Mouse (Mus musculus) ZHBTc4 (cell line): ENCODE data around the gene Mllt10.
A peak's percentile ranks its signal among the peaks of the same experiment; 100 is the strongest.

Experiments
- DNase-seq: peaks from one replicate; pipeline ENCODE4 v3.0.0-alpha.2; 2011; ENCODE audit warnings: low read depth, low spot score

The Mllt10 gene

DNA sequence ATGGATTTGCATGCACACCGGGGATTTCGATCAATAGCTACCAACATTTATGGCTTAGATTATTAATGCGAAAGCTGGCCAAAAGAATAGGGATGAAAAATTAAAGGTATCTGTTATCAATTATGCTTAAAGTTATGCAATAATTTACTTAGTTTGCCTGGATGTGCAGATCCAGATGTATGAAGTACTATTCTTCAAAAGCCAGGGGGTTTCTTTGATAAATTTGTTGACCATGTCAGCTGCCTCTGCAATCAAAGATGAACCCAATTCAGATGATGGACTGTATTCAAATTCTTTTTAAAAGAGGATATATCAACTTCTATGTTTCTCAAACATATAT is 3.2 kb upstream of the Mllt10 start:
- DNase-seq: no peak

DNA sequence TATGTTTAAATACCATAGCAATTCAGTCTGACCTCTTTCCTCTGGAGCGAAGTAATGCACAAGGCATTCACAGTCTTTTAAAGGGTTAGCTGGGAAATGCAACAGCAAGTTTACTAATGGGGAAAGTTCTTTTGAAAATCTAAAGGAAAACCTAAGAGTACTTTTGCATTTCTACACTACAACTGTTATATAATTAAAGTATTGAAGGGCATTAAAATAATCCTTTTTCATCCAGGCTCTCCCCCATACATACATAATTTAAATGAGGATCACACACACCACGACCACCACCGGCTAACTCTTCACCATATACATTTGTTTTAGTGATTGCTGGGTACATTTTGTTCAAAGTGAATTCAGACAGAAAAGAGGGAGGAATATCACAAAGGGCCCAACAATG is 2.5 kb upstream of the Mllt10 start:
- DNase-seq: no peak

DNA sequence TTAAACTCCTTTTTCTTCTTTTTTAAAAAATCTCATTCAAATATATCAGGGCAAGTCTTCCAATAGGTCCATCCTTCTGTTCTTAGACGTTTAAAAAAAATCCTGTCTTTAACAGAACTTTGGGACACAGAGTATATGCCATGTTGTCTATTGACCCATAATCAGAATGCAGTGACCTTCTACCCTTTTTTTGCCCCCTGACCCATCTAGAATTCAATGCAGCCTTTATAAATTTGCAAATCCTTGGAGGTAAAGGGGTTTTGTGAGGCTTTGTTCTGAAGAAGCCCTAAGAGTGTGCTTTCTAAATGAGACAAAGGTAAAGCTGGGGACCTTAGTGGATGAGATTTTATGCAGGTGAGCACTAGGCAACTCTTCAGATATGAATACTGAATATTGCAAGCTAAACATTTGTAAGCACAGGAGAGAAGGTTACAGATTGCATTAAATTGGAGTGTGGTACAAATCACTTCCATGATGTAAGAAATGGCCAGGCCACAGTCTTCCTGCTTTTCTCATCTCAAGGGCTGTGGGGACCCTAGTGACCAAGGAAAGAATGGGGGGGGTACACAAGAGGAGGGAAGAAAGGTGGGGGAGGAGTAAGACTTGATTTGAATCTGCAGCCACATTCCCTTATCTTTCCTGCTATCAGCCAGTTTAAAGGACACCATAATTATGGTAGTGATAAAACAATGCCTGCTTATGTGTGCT is 1.6 kb upstream of the Mllt10 start:
- no peak for DNase-seq

DNA sequence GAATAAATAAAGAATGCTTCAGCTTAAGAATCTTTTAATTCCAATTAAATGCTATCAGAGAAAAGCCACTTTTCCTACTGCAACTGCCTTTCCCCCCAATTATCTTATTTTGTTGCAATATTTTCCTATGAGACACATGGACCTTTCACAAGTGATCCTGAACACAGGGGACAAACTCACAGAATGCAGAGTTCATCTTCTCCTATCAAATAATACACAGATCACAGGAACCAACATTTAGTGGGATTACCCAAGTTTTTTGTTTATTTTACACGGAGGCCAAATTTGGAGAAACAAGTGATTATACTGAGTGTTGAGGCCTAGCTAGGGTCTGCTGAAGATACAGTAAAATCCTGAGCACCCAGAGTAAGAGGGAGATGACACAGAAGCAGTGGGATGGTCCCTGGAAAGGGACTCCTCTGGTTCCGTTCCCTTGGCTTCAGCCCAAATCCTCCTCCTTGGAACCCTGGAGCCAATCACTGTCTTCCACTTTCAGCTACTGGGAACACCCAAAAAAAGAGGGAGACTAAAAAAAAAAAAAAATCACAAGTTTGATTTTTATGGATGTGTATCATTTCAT is 996 bp upstream of the Mllt10 start:
- DNase-seq: no peak

DNA sequence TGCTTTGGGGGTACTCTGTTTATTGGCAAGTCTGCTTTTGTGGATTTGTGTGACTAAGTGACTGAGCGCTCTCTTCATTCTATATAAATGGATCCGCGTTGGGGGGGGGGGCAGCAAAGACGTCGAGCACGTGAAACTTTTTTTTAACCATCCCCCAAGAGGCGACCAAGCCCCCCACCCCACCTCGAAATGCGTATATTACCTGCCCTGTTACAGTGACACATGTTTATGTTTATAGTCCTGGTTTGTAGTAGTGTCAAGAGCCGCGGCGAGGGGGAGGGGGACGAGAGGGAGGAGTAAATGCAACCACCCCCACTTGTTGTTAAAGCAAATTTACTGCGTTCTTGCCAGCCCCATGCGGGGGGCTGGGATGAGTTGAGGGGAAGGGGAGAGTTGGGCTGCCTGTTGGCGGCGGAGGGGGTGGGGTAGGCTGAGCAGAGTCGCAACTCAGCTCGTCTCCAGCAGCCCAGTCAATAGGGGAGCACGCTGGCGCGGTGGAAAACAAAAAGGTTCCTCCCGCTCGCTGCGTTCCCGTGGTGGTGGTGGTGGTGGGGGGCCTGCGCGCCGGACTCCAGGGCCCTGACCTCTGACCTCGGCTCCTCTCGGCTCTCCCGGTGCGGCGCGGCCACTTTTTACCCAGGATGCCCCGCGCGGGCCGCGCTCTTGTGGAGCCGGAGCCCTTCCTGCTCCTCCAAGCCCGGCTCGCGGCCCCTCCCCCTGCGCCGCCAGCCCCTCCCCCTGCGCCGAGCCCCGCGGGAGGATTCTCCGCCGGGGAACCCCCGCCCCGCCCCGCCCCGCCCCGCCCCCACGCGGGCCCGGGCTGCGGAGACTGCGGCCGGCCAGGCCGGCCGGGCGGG is 1.1 kb downstream of the Mllt10 start:
- peak; percentile 97 for DNase-seq

DNA sequence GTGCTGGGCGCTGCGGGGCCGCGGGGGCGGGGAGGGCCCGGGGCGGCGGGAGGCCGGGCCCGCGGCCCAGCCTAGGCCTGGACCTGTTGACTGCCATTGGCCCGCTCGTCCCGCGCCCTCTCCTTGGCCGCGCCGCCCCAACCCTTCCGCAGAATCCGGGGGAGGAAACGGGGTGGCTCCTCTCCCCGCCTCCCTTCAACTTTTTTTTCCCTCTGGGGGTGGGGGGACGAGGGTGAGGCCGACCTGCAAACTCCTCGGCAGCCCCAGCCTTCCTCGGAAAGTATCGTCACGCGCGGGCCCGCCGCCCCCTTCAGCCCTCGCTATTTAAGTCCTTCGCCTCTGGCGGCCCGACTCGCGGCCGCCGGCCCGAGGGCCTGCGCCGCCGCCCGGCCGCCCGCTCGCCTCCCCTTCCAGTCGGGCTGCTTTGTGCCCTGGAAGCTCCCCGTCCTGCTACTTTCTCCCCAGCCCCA is 1.8 kb downstream of the Mllt10 start:
- peak; percentile 95 for DNase-seq

DNA sequence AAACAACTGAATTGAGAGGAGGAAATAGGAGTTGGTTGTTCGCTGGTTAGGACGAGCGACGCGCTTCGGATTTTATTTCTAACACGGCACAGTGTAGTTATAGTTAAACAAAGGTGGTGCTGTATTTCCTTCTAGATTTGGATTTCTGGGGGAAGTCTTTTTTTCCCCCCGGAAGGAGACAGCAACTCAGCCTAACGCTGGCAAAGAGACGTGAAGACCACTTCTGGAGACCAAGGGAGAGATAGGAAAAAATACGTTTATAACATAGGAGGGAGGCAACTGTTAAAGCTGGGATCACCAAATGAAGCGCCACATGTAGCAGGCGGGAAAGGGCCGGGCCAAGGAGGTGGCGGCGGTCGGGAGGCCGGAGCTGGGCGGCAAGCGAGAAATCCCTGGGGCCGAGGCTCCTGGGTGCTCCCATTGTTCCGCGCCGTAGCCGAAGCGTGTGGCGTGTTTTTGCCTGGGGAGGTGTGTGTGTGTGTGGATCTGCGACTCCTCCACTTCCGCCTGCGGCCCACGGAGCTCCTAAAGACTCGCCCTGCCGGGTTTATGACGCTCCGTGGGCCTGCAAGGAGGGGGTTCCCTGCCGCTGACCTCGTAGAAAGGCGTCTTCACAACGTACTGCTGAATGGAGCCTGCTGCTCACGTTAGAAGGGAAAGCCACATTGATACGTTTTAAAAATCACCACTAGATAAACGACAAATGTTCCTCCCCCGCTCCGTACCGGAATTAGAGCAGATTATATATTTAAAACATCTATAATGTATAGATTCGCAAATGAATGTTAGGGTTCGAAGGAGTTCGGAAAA is 2.5 kb downstream of the Mllt10 start:
- peak; percentile 70 for DNase-seq

DNA sequence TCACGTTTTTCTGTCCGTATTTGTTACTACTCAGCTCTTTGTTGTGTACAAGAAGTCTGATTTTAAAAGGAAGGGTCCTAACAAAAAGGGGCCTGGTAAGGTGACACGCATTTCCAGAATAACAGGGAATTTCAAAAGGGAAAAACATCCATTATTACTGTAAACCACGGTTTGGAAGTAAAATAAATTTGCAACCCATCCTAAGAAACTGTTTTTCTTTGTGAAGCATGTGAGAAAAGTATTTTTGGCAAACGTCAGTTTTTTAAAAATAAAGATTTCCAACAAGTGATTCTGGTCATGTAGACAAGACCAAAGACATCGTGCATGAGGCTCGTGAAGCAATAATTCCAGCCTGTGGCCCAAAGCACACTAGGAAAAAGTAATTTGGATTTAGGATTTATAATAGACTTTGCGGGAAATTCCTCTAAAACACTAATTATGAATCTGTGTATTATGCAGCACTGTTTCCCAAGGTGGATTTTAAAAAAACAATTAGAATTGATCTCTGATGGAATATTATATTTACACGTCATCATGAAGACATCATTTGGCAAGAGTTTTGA is 3.2 kb downstream of the Mllt10 start:
- no peak for DNase-seq

DNA sequence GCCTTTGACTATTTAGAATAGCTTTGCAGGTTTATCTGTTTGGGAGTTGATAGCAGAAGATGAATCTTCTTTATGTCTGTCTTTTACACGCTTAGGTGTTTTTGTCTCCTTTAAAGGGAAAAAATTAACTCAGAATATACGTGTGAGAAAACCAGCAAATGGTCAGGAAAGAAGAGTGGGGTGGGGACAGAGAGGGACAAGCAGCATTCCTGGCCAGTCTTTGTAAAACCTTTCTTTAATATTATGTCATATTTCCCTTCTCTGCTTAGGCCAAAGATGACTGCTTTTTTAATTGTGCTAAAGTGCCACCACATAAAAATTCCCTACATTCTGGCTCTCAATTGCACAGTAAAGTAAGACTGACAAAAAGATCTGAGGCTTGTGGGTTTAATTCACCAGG is 4.0 kb downstream of the Mllt10 start:
- no peak for DNase-seq

DNA sequence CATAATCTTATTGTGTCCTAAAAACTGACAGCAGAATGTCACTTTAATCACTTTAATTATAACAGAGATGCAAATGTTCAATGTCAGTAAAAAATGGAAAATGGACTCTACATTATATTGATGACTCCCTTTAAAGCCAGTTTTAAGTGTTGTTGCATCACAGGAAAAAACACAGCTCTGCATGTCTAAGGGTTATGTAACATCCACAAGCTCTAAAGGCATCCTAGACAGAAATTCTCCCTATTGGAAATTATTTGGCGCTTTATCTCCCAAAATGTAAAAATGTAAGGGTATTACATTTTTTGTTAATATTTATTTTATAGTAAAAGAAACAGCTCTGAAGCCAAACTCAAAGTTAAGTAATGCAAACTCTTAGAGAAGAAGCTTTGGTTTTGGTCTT is 4.9 kb downstream of the Mllt10 start:
- DNase-seq: no peak

DNA sequence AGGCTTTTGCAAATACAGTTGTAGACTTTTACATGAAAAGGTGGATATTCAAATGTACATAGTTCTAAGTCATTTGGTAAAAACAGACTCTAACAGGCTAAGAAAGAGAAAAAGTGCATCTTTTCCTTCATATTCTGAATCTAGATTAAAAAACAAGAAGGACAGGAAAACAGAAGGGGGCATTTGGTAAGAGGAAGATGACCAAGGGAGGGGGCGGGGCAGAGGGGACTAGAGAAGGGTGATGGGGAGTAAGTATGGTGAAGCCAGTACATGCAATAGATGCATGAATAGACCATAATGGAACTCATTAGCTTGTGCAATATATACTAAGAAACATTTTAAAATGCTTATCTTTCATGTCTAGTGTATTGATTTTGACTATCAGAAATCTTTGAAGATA is 5.4 kb downstream of the Mllt10 start:
- DNase-seq: no peak

DNA sequence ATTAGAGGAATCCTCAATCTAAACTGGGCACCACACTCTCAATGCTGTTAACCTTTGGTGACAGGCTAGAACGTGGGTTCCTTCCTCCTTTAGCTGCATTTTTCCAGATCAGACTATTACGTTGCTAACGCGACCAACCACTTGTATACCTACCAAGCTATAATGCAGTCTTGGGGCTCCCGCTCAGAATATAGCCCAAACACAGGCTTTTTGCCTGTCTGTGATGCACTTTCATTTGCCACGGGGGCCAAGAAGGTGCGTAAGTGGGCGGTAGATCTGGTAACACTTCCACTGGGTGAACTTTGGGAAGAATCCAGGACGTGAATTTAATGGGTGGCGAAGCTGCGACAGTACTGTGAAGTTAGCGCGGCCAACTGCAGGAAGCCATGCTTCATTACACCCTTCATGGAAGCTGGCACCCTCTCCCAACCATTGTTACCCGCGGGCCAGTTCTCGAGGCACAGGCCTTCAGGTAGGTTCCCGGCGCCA is 8.8 kb downstream of the Mllt10 start:
- DNase-seq: peak; percentile 82

DNA sequence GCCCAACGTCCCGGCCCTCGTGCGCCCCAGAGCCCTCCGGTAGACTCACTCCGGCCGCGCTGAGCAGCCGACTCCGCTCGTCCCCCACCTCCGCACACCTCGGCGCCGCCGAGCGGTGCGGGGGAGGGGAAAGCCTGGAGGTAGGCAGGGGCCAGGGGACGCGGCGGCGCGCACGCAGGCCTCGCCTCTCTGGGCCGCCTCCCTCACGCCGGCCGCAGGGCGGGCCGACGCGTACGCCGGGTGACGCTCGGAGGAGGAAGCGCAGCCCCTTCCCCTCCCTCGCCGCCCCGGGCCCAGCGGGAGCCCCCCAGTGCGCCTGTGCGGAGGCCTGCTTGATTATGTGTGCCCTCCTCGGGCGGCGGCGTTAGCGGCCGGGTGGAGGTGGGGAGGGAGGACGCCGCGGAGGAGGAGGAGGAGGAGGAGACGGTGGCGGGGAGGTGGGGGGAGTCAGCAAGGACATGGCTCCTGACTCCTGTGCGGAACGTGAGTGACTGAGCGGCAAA is 9.4 kb downstream of the Mllt10 start:
- DNase-seq: peak; percentile 99

DNA sequence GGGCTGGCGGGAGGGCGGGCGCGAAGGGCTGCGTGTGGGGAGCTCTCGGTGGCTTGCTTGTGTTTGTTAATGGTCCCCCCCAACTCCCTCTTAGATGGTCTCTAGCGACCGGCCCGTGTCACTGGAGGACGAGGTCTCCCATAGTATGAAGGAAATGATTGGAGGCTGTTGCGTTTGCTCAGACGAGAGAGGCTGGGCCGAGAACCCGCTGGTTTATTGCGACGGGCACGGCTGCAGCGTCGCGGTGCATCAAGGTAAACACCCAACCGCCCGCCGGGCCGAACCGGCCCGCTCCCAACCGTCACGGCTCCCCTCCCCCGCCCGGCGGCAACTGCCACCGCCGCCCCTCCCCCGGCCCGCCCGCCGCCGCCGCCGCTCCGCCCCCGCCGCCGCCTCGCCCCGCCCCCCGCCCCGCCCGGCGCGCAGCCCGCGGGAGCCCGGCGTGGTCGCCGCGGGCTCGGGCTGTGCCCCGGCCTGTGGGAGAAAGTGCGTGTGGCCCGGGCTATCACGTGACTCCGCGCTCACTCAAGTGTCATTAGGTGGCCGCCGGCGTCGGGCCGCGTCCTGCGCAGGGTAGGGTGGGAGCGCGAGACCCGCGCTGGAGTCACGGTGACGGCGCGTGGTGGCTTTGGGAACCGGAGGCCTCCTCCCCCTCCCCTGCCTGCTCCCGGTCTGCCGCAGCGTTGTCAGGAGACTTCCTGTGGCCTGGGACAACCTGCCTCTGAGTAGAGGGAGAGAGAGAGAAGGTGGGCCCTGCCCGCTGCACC is 10.1 kb downstream of the Mllt10 start:
- DNase-seq: peak; percentile 94

DNA sequence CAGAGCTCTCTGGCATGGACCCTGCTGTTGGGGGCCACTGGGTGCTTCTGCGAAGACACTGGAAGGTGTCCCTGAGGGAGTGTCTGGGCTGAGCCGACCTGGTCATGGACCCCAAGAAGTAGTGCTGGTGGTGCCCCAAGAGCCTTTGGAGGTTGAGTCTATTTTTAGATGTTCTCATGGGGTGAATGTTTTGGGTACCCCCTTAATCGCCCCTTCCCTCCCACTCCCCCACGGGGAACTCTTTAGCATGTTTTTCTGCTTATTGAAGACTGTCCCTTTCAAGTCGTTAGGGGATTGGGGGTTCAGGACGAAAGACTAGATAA is 10.6 kb downstream of the Mllt10 start:
- no peak for DNase-seq

DNA sequence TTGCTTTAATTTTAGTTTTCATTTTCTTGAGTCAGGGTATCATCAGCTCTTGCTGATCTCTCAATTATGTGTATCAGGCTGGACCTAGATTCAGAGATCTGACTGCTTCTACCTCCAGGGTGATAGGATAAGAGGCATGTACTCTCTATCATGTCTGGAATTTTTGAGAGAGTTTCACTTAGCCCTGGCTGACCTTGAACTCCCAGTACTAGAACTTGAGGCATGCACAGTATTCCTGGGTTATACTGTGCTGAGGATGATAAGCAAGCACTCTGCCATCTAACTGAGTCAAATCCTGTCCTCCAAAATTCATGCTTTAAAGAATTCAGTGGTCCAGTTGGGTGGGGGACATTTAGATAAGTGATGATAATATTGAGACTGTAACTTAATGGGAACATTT is 11.4 kb downstream of the Mllt10 start:
- no peak for DNase-seq

DNA sequence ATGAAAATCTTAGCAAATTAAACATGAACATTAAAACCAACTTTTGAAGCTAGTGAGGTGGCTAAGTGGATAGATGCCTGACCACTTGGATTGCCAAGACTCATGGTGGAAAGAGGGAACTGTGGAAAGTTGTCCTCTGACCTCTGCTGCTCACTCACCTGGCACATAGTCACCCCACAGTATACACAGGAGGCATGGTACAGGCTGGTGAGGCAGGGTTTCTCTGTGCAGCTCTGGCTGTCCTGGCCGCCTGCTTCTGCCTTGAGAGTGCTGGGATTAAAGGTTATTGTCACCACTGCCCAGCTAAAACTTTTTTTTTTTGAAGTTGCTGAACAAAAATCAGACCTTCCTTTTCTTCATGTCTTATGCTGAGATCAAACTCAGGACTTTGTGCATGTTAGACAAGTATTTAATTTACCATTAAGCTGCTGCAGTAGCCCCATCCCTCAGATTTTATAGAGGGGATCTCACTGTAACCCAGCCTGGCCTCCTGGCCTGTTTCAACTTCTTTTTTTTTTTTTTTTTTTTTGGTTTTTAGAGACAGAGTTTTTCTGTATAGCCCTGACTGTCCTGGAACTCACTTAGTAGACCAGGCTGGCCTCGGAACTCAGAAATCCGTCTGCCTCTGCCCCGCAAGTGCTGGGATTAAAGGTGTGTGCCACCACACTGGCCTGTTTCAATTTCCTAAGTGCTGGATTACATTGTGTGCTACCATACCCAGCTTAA is 13.2 kb downstream of the Mllt10 start:
- DNase-seq: no peak

DNA sequence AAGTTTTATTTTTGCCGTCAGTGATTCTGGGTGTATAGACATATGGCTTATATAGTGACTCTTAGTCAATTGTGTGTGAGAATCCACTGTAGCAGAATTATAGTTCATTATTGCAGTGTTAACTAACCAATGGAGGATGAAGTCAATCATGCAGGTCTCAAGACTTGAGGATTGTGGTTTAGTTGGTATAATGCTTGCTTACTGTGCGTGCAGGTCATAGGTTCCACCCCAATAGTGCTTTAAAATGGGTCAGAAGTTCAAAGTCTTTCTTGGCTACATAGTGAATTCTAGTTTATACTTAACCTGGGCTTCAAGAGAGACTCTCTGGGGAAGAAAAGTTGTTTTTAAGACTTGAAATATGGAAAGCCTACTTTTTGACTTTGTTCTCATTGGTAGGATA is 16.9 kb downstream of the Mllt10 start:
- no peak for DNase-seq

DNA sequence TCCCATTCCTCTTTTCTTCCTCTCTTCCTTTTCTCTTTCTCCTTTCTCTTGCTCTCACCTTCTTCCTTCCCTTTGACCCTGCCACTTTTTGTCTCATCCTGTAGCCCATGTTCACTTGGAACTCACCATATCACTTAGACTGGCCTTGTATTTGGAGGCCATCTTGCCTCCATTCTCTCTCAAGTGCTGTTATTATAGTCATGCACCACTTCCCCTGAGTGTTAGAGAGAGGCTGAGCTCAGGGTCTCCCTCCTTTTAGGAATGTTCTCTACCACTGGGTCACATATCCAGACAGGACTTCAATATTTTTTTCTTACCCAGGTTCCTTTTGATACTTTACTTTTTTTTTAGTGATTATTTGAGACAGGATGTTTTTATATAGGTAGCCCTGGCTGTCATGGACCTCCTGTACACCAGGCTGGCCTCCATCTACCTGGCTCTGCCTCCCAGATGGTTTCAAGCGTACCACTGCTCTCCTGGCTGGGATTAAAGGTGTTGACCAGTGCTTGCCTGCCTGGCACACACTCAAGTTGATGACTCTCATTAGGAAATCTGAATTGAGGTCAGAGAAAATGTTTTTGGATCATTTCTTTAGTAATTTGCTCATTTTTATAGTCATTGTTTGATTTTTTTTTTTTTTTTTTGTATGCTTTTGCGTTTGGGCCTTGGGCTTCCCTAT is 25.3 kb downstream of the Mllt10 start:
- no peak for DNase-seq
